Mouse (Mus musculus): ENCODE results near the gene Myh13.

Myh13 gene

GRCm38 (mm10) chr11:67321358-67321757 is at the start of gene Myh13:
Gene Myh13 (plus strand): TSS chr11:67321658.
- no peak for DNase-seq

GRCm38 (mm10) chr11:67276601-67277174 is 44.8 kb upstream of the Myh13 start, which contains the start of gene Myh8:
Gene Myh8 (plus strand): TSS chr11:67277124.
- DNase-seq = peak; percentile 89 to 95

- no peak for DNase-seq
These were observed 28.0 kb upstream of the Myh13 start for GRCm38 (mm10) chr11:67293440-67293839.

- DNase-seq = no peak
These were observed 7.6 kb upstream of the Myh13 start for GRCm38 (mm10) chr11:67313733-67314452.

- DNase-seq = no peak
These were observed 5.1 kb downstream of the Myh13 start for GRCm38 (mm10) chr11:67326536-67326935.

GRCm38 (mm10) chr11:67344556-67344955 is 23.1 kb downstream of the Myh13 start:
- DNase-seq = no peak

- peak; percentile 70 to 80 for DNase-seq
These were observed 23.9 kb downstream of the Myh13 start for GRCm38 (mm10) chr11:67345186-67345855.

- no peak for DNase-seq
These were observed 24.4 kb downstream of the Myh13 start for GRCm38 (mm10) chr11:67345856-67346236.

GRCm38 (mm10) chr11:67350153-67350768 is 28.8 kb downstream of the Myh13 start:
- DNase-seq = peak; percentile 91 to 93

- no peak for DNase-seq
These were observed 31.6 kb downstream of the Myh13 start for GRCm38 (mm10) chr11:67353011-67353410.

- peak; percentile 77 to 84 for DNase-seq
These were observed 36.6 kb downstream of the Myh13 start for GRCm38 (mm10) chr11:67358031-67358430.

GRCm38 (mm10) chr11:67362236-67362635 is 40.8 kb downstream of the Myh13 start:
- peak; percentile 62 to 67 for DNase-seq

GRCm38 (mm10) chr11:67364551-67364950 is 43.1 kb downstream of the Myh13 start:
- peak; percentile 78 to 79 for DNase-seq

- DNase-seq = no peak
These were observed 43.7 kb downstream of the Myh13 start for GRCm38 (mm10) chr11:67364986-67365721.

- DNase-seq = peak; percentile 49 to 56
These were observed 45.5 kb downstream of the Myh13 start for GRCm38 (mm10) chr11:67366936-67367335.

GRCm38 (mm10) chr11:67373333-67373732 is 51.9 kb downstream of the Myh13 start:
- DNase-seq = peak; percentile 60 to 65

- DNase-seq = peak; percentile 69 to 74
These were observed 54.9 kb downstream of the Myh13 start for GRCm38 (mm10) chr11:67376308-67376707.

GRCm38 (mm10) chr11:67379703-67380510 is 58.4 kb downstream of the Myh13 start:
- no peak for DNase-seq

GRCm38 (mm10) chr11:67381833-67382232 is 60.4 kb downstream of the Myh13 start:
- no peak for DNase-seq

GRCm38 (mm10) chr11:67384653-67385052 is 63.2 kb downstream of the Myh13 start:
- DNase-seq = no peak

- DNase-seq = no peak
These were observed 65.5 kb downstream of the Myh13 start for GRCm38 (mm10) chr11:67386815-67387415.
